8 mouse cellular contexts compared by ENCODE assay signal in the genomic region with DNA sequence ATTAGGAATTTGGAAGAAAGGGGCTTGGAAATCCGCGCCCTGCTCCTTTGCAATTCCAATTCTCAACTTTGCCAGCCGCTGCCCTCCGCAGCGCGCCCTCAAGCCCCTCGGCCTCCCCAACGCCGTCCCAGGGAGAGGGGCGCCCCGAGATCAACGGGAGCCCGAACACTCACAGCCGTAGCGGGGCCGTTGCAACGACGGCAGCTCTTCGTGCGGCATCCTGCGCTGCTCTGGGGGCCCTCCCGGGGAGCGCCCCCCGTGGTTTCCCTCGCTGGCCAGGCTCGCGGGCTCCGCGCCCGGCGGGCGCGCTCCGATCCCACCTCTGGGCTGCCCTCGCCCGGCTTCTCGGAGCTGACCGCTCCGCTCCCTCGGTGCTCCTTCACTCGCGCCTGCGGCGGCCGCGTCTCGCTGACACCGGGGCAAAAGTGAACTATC. TPM values are rescaled to one million over a fixed set of nuclear protein-coding genes. Genes with fewer than 3 reads are reported as not detected.
DNase-seq lines count a peak whose midpoint lies in the region; ATAC-seq and TF ChIP-seq lines count a peak whose summit lies in the region.

A gene (minus strand): TSS at position 432 of the 435 bp plus-strand sequence.

- peaks cover 11% of the 10 kb centered on the region; the same call in 1 of the 2 replicates for H3K4me1 ChIP-seq in kidney, adult 2 months (ENCODE audit: control insufficient read depth, insufficient read depth, low read length)
- peaks cover 0 to 4% of the 10 kb centered on the region in 2 experiments; a peak in 2 of 4 replicates for H3K4me1 ChIP-seq in ES-E14 (ENCODE audit: control insufficient read depth in 2 of 2, insufficient read depth in 2 of 2, low read length in 2 of 2, poor library complexity in 1 of 2)
- peaks cover 50% of the 10 kb centered on the region for H3K4me1 ChIP-seq in embryonic facial prominence, embryonic 10.5 days

- H3K9ac ChIP-seq in ES-E14 (ENCODE audit: insufficient read depth, low read depth, low read length, poor library complexity, severe bottlenecking), result peak within 1 kb of the TSS; percentile 82

- peak within 1 kb of the TSS; percentile 54 for H3K4me3 ChIP-seq in kidney, adult 2 months (ENCODE audit: insufficient read depth, low read depth, low read length)
- H3K4me3 ChIP-seq in ES-E14 (ENCODE audit: insufficient read depth in 1 of 2, low read depth in 1 of 2, low read length in 2 of 2, poor library complexity in 1 of 2, severe bottlenecking in 1 of 2), result peak within 1 kb of the TSS; percentile 87 to 92
- H3K4me3 ChIP-seq in embryonic facial prominence, embryonic 10.5 days, result peak within 1 kb of the TSS; percentile 86

- WGBS in kidney, adult 2 months, result under 1% methylated on average over 48 of the region's 48 CpGs
- under 1% methylated on average over 48 of the region's 48 CpGs for WGBS in embryonic facial prominence, embryonic 10.5 days

- TF ChIP-seq POLR2A in kidney, adult 2 months (IDR thresholded peaks at IDR 0.05; ENCODE audit: low read depth, low read length), result no peak

- H3K27me3 ChIP-seq in kidney, adult 2 months (replicated peaks; ENCODE audit: control insufficient read depth, insufficient read depth, low read length), result no peaks in the 10 kb centered on the region
- H3K27me3 ChIP-seq in embryonic facial prominence, embryonic 10.5 days (replicated peaks; ENCODE audit: low read depth, poor library complexity, severe bottlenecking), result peaks cover 6% of the 10 kb centered on the region; the same call in 1 of the 2 replicates

- in situ Hi-C loops in ES-E14 (cut with MboI; ENCODE audit: low sequenced_read_pairs in 2 of 2, unreplicated experiment in 2 of 2), result no loop called here

- DNase-seq in kidney, adult 2 months, result no peak
- DNase-seq in kidney, adult 18-20 months, result no peak
- DNase-seq in ES-E14 (ENCODE audit: low read depth, low spot score), result no peak
- no peak for DNase-seq in embryonic facial prominence, embryonic 10.5 days (ENCODE audit: low spot score)
- no peak for DNase-seq in right cerebral cortex, adult 18-20 months
- DNase-seq in kidney, postnatal 10 days, result no peak

- H3K9me3 ChIP-seq in ES-E14 (ENCODE audit: control insufficient read depth, insufficient read depth, low read depth, low read length), result no peaks in the 10 kb centered on the region
- no peaks in the 10 kb centered on the region for H3K9me3 ChIP-seq in embryonic facial prominence, embryonic 10.5 days

- peak within 1 kb of the TSS; percentile 54 for H3K27ac ChIP-seq in kidney, adult 2 months (ENCODE audit: insufficient read depth, low read depth, low read length)
- H3K27ac ChIP-seq in ES-E14 (ENCODE audit: insufficient read depth, low read depth, low read length, poor library complexity, severe bottlenecking), result no peak within 1 kb of the TSS
- peak within 1 kb of the TSS; percentile 94 for H3K27ac ChIP-seq in embryonic facial prominence, embryonic 10.5 days (replicated peaks)

- TF ChIP-seq CTCF in kidney, adult 2 months (conservative IDR thresholded peaks at IDR 0.05; ENCODE audit: insufficient read depth, insufficient read length, low read depth, low read length), result no peak

- H3K36me3 ChIP-seq in kidney, adult 2 months (ENCODE audit: control insufficient read depth, insufficient read depth, low read length), result no peaks in the 10 kb centered on the region
- H3K36me3 ChIP-seq in ES-E14 (ENCODE audit: control insufficient read depth, insufficient read depth, low read length, poor library complexity, severe bottlenecking), result no peaks in the 10 kb centered on the region; the same call in 1 of the 2 replicates
- no peaks in the 10 kb centered on the region for H3K36me3 ChIP-seq in embryonic facial prominence, embryonic 10.5 days (replicated peaks)

- ATAC-seq in inflammation-experienced regulatory T-cells, adult 6 months, result no peak
- ATAC-seq in megakaryocyte progenitor cell, adult 5-6 weeks (replicated peaks; ENCODE audit: poor library complexity), result no peak

TF ChIP-seq in ES-E14, 5 proteins besides CTCF, POLR2A, EP300 and RAD21:
- TF ChIP-seq HCFC1 (IDR thresholded peaks at IDR 0.05; ENCODE audit: borderline replicate concordance, insufficient read depth, low read length), result no peak
- TF ChIP-seq ZNF384 (IDR thresholded peaks at IDR 0.05; ENCODE audit: low read depth, low read length), result no peak
- no peak for TF ChIP-seq CHD2 (IDR thresholded peaks at IDR 0.05; ENCODE audit: low read depth, low read length)
- no peak for TF ChIP-seq MAFK (IDR thresholded peaks at IDR 0.05; ENCODE audit: insufficient read depth, low read depth, low read length)
- no peak for TF ChIP-seq ZC3H11A (IDR thresholded peaks at IDR 0.05; ENCODE audit: borderline replicate concordance, low read depth, low read length)

RNA-seq across cellular contexts. Expression of the gene that starts here (rescaled TPM):
- 10.5 and 12.5 TPM in 2 replicates for polyA plus RNA-seq in kidney, adult 2 months (2012; rRNA removed)
- total RNA-seq in ES-E14 (2012; rRNA removed), result 15.0 and 16.1 TPM in 2 replicates
- 11.0 and 11.1 TPM in 2 replicates for polyA plus RNA-seq in embryonic facial prominence, embryonic 10.5 days (2016; fragmentation: Nextera tagmentation; extraction: Ambion mirVana)
- polyA plus RNA-seq in inflammation-experienced regulatory T-cells, adult 6 months (2017; shearing (Covaris generic)), result 10 to 100 TPM; 12.7 to 20.0 (median 13.9) TPM
- 95.0 and 97.5 TPM in 2 replicates for total RNA-seq in megakaryocyte progenitor cell, adult 5-6 weeks (2015)
- total RNA-seq in megakaryocyte progenitor cell, adult 5-6 weeks (2017), result 128 and 149 TPM in 2 replicates
